Mouse (Mus musculus) stomach, postnatal 0 days (tissue): Measurements from ENCODE around the gene Rad51b.

ENCODE experiments used
- CTCF ChIP-seq: IDR thresholded peaks from 2 replicates; pipeline ENCODE4 v1.5.1; 2016; ENCODE audit warnings: antibody characterized with exemption, low read depth, mild to moderate bottlenecking, moderate library complexity
- EP300 ChIP-seq: optimal IDR thresholded peaks from 2 replicates; pipeline ENCODE3; 2016; ENCODE audit warnings: antibody characterized with exemption

- TF ChIP-seq CTCF (no peak), EP300 (no peak)
Measured at GRCm38 (mm10) chr12:79842319-79842718, 545.2 kb downstream of the Rad51b start.
